Comparison of ENCODE assay signal across 23 mouse cellular contexts in genomic region chr3:96997770-96998169, GRCm38 (mm10).
DNase-seq lines count a peak whose midpoint lies in the region; ATAC-seq lines count a peak whose summit lies in the region.
"Had no signal": no experiment of that assay in that cellular context is flagged by ENCODE, and none has a peak within 500 bp of the region (broad histone marks: within the 10 kb centered on the region; RNA-seq: fewer than 3 reads in every experiment).

No protein-coding gene starts in this region.

- intact Hi-C loops in gastrocnemius, postnatal 36 days (cut with DNase I) = no loop called here
- intact Hi-C loops in heart, postnatal 14 days (cut with DNase I) = no loop called here

- no peaks in the 10 kb centered on the region for H3K9me3 ChIP-seq in heart, embryonic 10.5 days
- no peaks in the 10 kb centered on the region for H3K9me3 ChIP-seq in lung, embryonic 16.5 days (ENCODE audit: control insufficient read depth, low read length)
- H3K9me3 ChIP-seq: embryonic facial prominence, embryonic 13.5 days; hindbrain, embryonic 10.5 days; midbrain, embryonic 15.5 days had no signal

- peak overlapping the region; percentile 29 for H3K27ac ChIP-seq in heart, embryonic 10.5 days
- H3K27ac ChIP-seq in lung, embryonic 16.5 days (ENCODE audit: low read length) = no peak overlapping the region
- H3K27ac ChIP-seq: embryonic facial prominence, embryonic 13.5 days; heart, adult 2 months; hindbrain, embryonic 10.5 days; liver, embryonic 14.5 days; midbrain, embryonic 15.5 days had no signal

- peaks cover 32% of the 10 kb centered on the region for H3K4me1 ChIP-seq in heart, embryonic 10.5 days
- no peaks in the 10 kb centered on the region for H3K4me1 ChIP-seq in lung, embryonic 16.5 days (replicated peaks; ENCODE audit: control insufficient read depth, insufficient read depth, low read length)
- H3K4me1 ChIP-seq: embryonic facial prominence, embryonic 13.5 days; megakaryocyte, embryonic 14.5 days; midbrain, embryonic 15.5 days had no signal

- no peak for DNase-seq in heart, embryonic 10.5 days (ENCODE audit: low spot score)
- no peak for DNase-seq in heart, adult 8-10 months (ENCODE audit: low spot score)
- DNase-seq in forelimb bud, embryonic 11.5 days (ENCODE audit: low read depth, low spot score) = peak; percentile 14
- DNase-seq in gastrocnemius, postnatal 36 days = no peak
- no peak for DNase-seq in heart, postnatal 14 days
- DNase-seq: B cell, adult 2 months; cerebellum, adult 2 months; cerebellum, postnatal 36 days; heart, adult 2 months; kidney, adult 11 months; kidney, postnatal 25 days; left cerebral cortex, postnatal 4 days; spleen, adult 18-20 months; thymus, postnatal 25 days had no signal

- H3K4me3 ChIP-seq in heart, embryonic 10.5 days = no peak overlapping the region
- H3K4me3 ChIP-seq in lung, embryonic 16.5 days (ENCODE audit: low read length) = no peak overlapping the region
- H3K4me3 ChIP-seq: embryonic facial prominence, embryonic 13.5 days; heart, adult 2 months; hindbrain, embryonic 10.5 days; megakaryocyte, embryonic 14.5 days; midbrain, embryonic 15.5 days; myocyte had no signal

- H3K36me3 ChIP-seq in heart, embryonic 10.5 days = no peaks in the 10 kb centered on the region
- no peaks in the 10 kb centered on the region for H3K36me3 ChIP-seq in lung, embryonic 16.5 days (ENCODE audit: control insufficient read depth, insufficient read depth, low read length)
- H3K36me3 ChIP-seq: embryonic facial prominence, embryonic 13.5 days; hindbrain, embryonic 10.5 days; midbrain, embryonic 15.5 days had no signal

- no peaks in the 10 kb centered on the region for H3K27me3 ChIP-seq in heart, embryonic 10.5 days (ENCODE audit: insufficient read depth, poor library complexity, severe bottlenecking)
- no peaks in the 10 kb centered on the region for H3K27me3 ChIP-seq in lung, embryonic 16.5 days (ENCODE audit: control insufficient read depth, insufficient read depth, low read depth, low read length)
- H3K27me3 ChIP-seq: embryonic facial prominence, embryonic 13.5 days; megakaryocyte, embryonic 14.5 days; midbrain, embryonic 15.5 days had no signal

- H3K9ac ChIP-seq in lung, embryonic 16.5 days (ENCODE audit: low read length) = no peak overlapping the region
- H3K9ac ChIP-seq: embryonic facial prominence, embryonic 13.5 days; liver, embryonic 14.5 days; midbrain, embryonic 15.5 days had no signal

- 50% methylated on average over 6 of the region's 6 CpGs for WGBS in heart, embryonic 10.5 days
- WGBS in lung, embryonic 16.5 days = 25% methylated on average over 6 of the region's 6 CpGs

- no peak overlapping the region for H3K4me2 ChIP-seq in lung, embryonic 16.5 days (ENCODE audit: low read depth, low read length)
- H3K4me2 ChIP-seq: embryonic facial prominence, embryonic 13.5 days; midbrain, embryonic 15.5 days had no signal

- peak; percentile 47 for ATAC-seq in lung, embryonic 16.5 days (ENCODE audit: low read depth)
- peak; percentile 69 for ATAC-seq in megakaryocyte, adult 5-6 weeks (ENCODE audit: poor library complexity, severe bottlenecking)
- ATAC-seq: forebrain, embryonic 14.5 days; midbrain, embryonic 15.5 days had no signal
